Mouse (Mus musculus) G1E-ER4 (cell line): ENCODE data around the gene Fars2. TPM values are rescaled to one million over a fixed set of nuclear protein-coding genes. Genes with fewer than 3 reads are reported as not detected.

Source experiments
- GATA1 ChIP-seq: IDR thresholded peaks from one replicate; pipeline ENCODE4 v1.8.0; 2012; ENCODE audit warnings: low read length, inconsistent platforms
- polyA plus RNA-seq: library from polyadenylated mRNA; stranded (reverse); fragments of >175 nt; gene quantifications from 2 replicates; pipeline ENCODE4 v1.2.3, GENCODE M21; 2012

Fars2 gene
- polyA plus RNA-seq, 1 experiment, result 60.7 TPM

GRCm38 (mm10) chr13:36257213-36257612 lies 140.0 kb downstream of the Fars2 start:
- TF ChIP-seq GATA1, result no peak

- no peak for TF ChIP-seq GATA1
Measured at GRCm38 (mm10) chr13:36259754-36260153, 142.5 kb downstream of the Fars2 start.

- no peak for TF ChIP-seq GATA1
Measured at GRCm38 (mm10) chr13:36261299-36261698, 144.1 kb downstream of the Fars2 start.

GRCm38 (mm10) chr13:36263240-36264095 lies 146.3 kb downstream of the Fars2 start:
- TF ChIP-seq GATA1, result no peak

- TF ChIP-seq GATA1, result no peak
Measured at GRCm38 (mm10) chr13:36264391-36264790, 147.2 kb downstream of the Fars2 start.

- no peak for TF ChIP-seq GATA1
Measured at GRCm38 (mm10) chr13:36265342-36265744, 148.1 kb downstream of the Fars2 start.

- no peak for TF ChIP-seq GATA1
Measured at GRCm38 (mm10) chr13:36267399-36267798, 150.2 kb downstream of the Fars2 start.

GRCm38 (mm10) chr13:36270867-36271266 lies 153.7 kb downstream of the Fars2 start:
- no peak for TF ChIP-seq GATA1

GRCm38 (mm10) chr13:36273497-36273896 lies 156.3 kb downstream of the Fars2 start:
- TF ChIP-seq GATA1, result no peak

- no peak for TF ChIP-seq GATA1
Measured at GRCm38 (mm10) chr13:36276194-36276593, 159.0 kb downstream of the Fars2 start.

- TF ChIP-seq GATA1, result no peak
Measured at GRCm38 (mm10) chr13:36282018-36282417, 164.8 kb downstream of the Fars2 start.

GRCm38 (mm10) chr13:36282785-36283544 lies 165.8 kb downstream of the Fars2 start:
- no peak for TF ChIP-seq GATA1

- no peak for TF ChIP-seq GATA1
Measured at GRCm38 (mm10) chr13:36283545-36284067, 166.4 kb downstream of the Fars2 start.

GRCm38 (mm10) chr13:36284097-36284496 lies 166.9 kb downstream of the Fars2 start:
- TF ChIP-seq GATA1, result no peak

- TF ChIP-seq GATA1, result no peak
Measured at GRCm38 (mm10) chr13:36285235-36285634, 168.0 kb downstream of the Fars2 start.

GRCm38 (mm10) chr13:36293511-36293910 lies 176.3 kb downstream of the Fars2 start:
- no peak for TF ChIP-seq GATA1
